Mouse (Mus musculus): ENCODE data around the gene Prkcb. TPM values are rescaled to one million over a fixed set of nuclear protein-coding genes. Genes with fewer than 3 reads are reported as not detected.

Gene Prkcb
- polyA plus RNA-seq, 1 experiment: 6.1 TPM

DNA sequence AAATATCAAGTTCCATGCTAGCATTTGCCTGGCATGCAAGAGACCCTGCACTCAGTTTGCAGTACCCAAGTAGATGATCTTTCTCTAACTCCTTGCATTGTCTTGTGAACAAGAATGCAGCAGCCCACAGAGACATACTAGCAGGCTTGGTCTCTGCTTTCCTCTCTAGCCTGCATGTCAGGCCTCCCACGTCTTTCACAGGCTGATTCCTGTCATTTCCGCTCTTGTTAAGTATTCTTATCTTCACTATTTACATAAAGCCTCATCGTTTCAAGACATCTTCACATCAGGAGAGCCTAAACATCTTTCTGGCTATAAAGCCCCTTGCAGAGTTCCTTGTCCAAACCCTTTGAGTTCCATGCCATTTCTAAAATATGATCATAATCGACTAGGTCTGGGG, 320.9 kb downstream of the Prkcb start:
- H3K27ac ChIP-seq (ENCODE audit: insufficient read depth, low read depth, low read length): no peak overlapping the region
- no peak for TF ChIP-seq POLR2A (IDR thresholded peaks at IDR 0.05; ENCODE audit: low read depth, low read length)
- no peak overlapping the region for H3K4me3 ChIP-seq (ENCODE audit: insufficient read depth, low read depth, low read length)
- DNase-seq: no peak
- no peaks in the 10 kb centered on the region for H3K27me3 ChIP-seq (replicated peaks; ENCODE audit: control insufficient read depth, insufficient read depth, low read length)
- H3K36me3 ChIP-seq (ENCODE audit: control insufficient read depth, insufficient read depth, low read length): no peaks in the 10 kb centered on the region
- 75% methylated on average over 4 of the region's 4 CpGs for WGBS
- H3K4me1 ChIP-seq (ENCODE audit: control insufficient read depth, insufficient read depth, low read length): no peaks in the 10 kb centered on the region

GRCm38 (mm10) chr7:122610161-122610560, 321.6 kb downstream of the Prkcb start:
- H3K4me1 ChIP-seq (ENCODE audit: control insufficient read depth, insufficient read depth, low read length): no peaks in the 10 kb centered on the region
- DNase-seq: no peak
- no peak overlapping the region for H3K27ac ChIP-seq (ENCODE audit: insufficient read depth, low read depth, low read length)
- 49% methylated on average over 7 of the region's 7 CpGs for WGBS
- no peaks in the 10 kb centered on the region for H3K36me3 ChIP-seq (ENCODE audit: control insufficient read depth, insufficient read depth, low read length)
- no peak overlapping the region for H3K4me3 ChIP-seq (ENCODE audit: insufficient read depth, low read depth, low read length)
- TF ChIP-seq CTCF (conservative IDR thresholded peaks at IDR 0.05; ENCODE audit: insufficient read depth, insufficient read length, low read depth, low read length) (no peak), POLR2A (IDR thresholded peaks at IDR 0.05; ENCODE audit: low read depth, low read length) (no peak)
- H3K27me3 ChIP-seq (replicated peaks; ENCODE audit: control insufficient read depth, insufficient read depth, low read length): no peaks in the 10 kb centered on the region

DNA sequence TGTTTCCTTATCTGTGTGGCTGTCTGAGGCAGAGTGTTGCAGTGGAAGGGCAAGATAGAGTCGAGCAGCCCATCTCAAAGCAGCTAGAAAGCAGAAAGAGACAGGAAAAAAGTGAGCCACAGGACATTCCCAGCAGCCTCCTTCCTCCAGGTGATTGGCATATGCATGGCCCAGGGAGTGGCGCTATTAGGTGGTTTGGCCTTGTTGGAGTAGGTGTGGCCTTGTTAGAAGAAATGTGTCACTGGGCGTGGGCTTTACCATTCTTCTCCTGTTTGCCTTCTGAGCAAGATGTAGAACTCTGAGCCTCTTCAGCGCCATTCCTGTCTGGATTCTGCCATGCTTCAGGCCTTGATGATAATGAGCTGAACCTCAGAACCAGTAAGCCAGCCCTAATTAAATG, 325.3 kb downstream of the Prkcb start:
- H3K27ac ChIP-seq (ENCODE audit: insufficient read depth, low read depth, low read length): no peak overlapping the region
- H3K36me3 ChIP-seq (ENCODE audit: control insufficient read depth, insufficient read depth, low read length): no peaks in the 10 kb centered on the region
- H3K4me1 ChIP-seq (ENCODE audit: control insufficient read depth, insufficient read depth, low read length): no peaks in the 10 kb centered on the region
- DNase-seq: no peak
- WGBS: 83% methylated on average over 4 of the region's 4 CpGs
- TF ChIP-seq POLR2A (IDR thresholded peaks at IDR 0.05; ENCODE audit: low read depth, low read length): no peak
- no peak for TF ChIP-seq CTCF (conservative IDR thresholded peaks at IDR 0.05; ENCODE audit: insufficient read depth, insufficient read length, low read depth, low read length)
- no peaks in the 10 kb centered on the region for H3K27me3 ChIP-seq (replicated peaks; ENCODE audit: control insufficient read depth, insufficient read depth, low read length)
- no peak overlapping the region for H3K4me3 ChIP-seq (ENCODE audit: insufficient read depth, low read depth, low read length)

GRCm38 (mm10) chr7:122622125-122622774, 333.7 kb downstream of the Prkcb start:
- WGBS: 42% methylated on average over 9 of the region's 9 CpGs
- DNase-seq: no peak

DNA sequence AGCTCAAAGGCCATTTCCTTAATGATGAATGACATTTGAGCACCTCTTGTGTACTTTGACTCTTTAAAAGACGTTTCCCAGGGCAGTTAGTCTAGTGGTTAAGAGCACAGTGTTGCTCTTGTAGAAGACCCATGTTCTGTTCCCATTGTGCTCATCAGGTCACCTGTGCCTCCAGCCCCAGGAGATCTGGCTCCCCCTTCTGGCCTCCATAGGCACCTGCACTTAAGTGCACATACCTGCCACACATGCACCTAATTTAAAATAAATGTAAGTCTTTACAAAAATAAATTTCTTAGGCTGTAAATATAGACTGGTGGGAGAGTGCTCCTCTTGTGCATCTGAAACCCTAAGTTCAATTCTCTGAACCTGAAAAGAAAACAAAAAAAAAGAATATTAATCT, 335.2 kb downstream of the Prkcb start:
- Histone ChIP-seq H3K4me3 (ENCODE audit: insufficient read depth, low read depth, low read length) (no peak overlapping the region), H3K36me3 (ENCODE audit: control insufficient read depth, insufficient read depth, low read length) (no peaks in the 10 kb centered on the region), H3K27me3 (replicated peaks; ENCODE audit: control insufficient read depth, insufficient read depth, low read length) (no peaks in the 10 kb centered on the region), H3K27ac (ENCODE audit: insufficient read depth, low read depth, low read length) (no peak overlapping the region), H3K4me1 (ENCODE audit: control insufficient read depth, insufficient read depth, low read length) (no peaks in the 10 kb centered on the region)
- DNase-seq: peak; percentile 8
- no peak for TF ChIP-seq POLR2A (IDR thresholded peaks at IDR 0.05; ENCODE audit: low read depth, low read length)
- peak; percentile 30; the same call in 1 of the 2 replicates for TF ChIP-seq CTCF (conservative IDR thresholded peaks at IDR 0.05; ENCODE audit: insufficient read depth, insufficient read length, low read depth, low read length)
- 33% methylated on average over 1 of the region's 1 CpGs for WGBS

More at GRCm38 (mm10) chr7:122622125-122622774, 333.7 kb downstream of the Prkcb start:
- H3K36me3 ChIP-seq (ENCODE audit: control insufficient read depth, insufficient read depth, low read length): no peaks in the 10 kb centered on the region
- no peak overlapping the region for H3K4me3 ChIP-seq (ENCODE audit: insufficient read depth, low read depth, low read length)
- H3K4me1 ChIP-seq (ENCODE audit: control insufficient read depth, insufficient read depth, low read length): no peaks in the 10 kb centered on the region
- no peak overlapping the region for H3K27ac ChIP-seq (ENCODE audit: insufficient read depth, low read depth, low read length)
- H3K27me3 ChIP-seq (replicated peaks; ENCODE audit: control insufficient read depth, insufficient read depth, low read length): no peaks in the 10 kb centered on the region
- TF ChIP-seq POLR2A (IDR thresholded peaks at IDR 0.05; ENCODE audit: low read depth, low read length): no peak
- no peak for TF ChIP-seq CTCF (conservative IDR thresholded peaks at IDR 0.05; ENCODE audit: insufficient read depth, insufficient read length, low read depth, low read length)

GRCm38 (mm10) chr7:122628050-122628449, 339.5 kb downstream of the Prkcb start:
- Histone ChIP-seq H3K27ac (ENCODE audit: insufficient read depth, low read depth, low read length) (no peak overlapping the region), H3K4me3 (ENCODE audit: insufficient read depth, low read depth, low read length) (no peak overlapping the region)
- 87% methylated on average over 5 of the region's 5 CpGs for WGBS

DNA sequence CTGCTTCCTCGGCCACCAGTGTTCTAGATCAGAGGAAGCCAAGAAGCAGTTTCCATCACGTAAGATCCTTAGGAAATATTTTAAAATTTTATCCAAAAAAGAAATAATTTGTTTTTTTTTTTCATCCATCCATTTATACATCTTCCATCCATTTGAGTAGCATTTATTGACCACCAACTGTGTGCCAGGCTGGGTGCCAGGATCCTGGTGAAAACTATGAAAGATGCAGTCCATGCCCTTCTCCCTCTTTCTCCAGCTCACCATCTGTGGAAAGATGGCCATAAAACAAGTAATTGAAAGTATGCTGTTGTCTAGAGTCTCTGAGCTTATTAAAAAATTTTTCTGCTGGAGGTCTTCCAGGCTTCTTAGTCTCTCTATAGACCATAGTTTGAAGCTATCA, 341.8 kb downstream of the Prkcb start:
- whole genome bisulfite sequencing: 88% methylated on average over 2 of the region's 2 CpGs
- TF ChIP-seq CTCF (conservative IDR thresholded peaks at IDR 0.05; ENCODE audit: insufficient read depth, insufficient read length, low read depth, low read length): no peak
- no peak for TF ChIP-seq POLR2A (IDR thresholded peaks at IDR 0.05; ENCODE audit: low read depth, low read length)

More at GRCm38 (mm10) chr7:122628050-122628449, 339.5 kb downstream of the Prkcb start:
- DNase-seq: no peak
- H3K27me3 ChIP-seq (replicated peaks; ENCODE audit: control insufficient read depth, insufficient read depth, low read length): no peaks in the 10 kb centered on the region
- TF ChIP-seq CTCF (conservative IDR thresholded peaks at IDR 0.05; ENCODE audit: insufficient read depth, insufficient read length, low read depth, low read length) (no peak), POLR2A (IDR thresholded peaks at IDR 0.05; ENCODE audit: low read depth, low read length) (no peak)
- H3K36me3 ChIP-seq (ENCODE audit: control insufficient read depth, insufficient read depth, low read length): no peaks in the 10 kb centered on the region
- no peaks in the 10 kb centered on the region for H3K4me1 ChIP-seq (ENCODE audit: control insufficient read depth, insufficient read depth, low read length)

More for the DNA sequence above, 341.8 kb downstream of the Prkcb start:
- Histone ChIP-seq H3K27me3 (replicated peaks; ENCODE audit: control insufficient read depth, insufficient read depth, low read length) (no peaks in the 10 kb centered on the region), H3K27ac (ENCODE audit: insufficient read depth, low read depth, low read length) (no peak overlapping the region), H3K4me3 (ENCODE audit: insufficient read depth, low read depth, low read length) (no peak overlapping the region), H3K36me3 (ENCODE audit: control insufficient read depth, insufficient read depth, low read length) (no peaks in the 10 kb centered on the region), H3K4me1 (ENCODE audit: control insufficient read depth, insufficient read depth, low read length) (no peaks in the 10 kb centered on the region)
- no peak for DNase-seq
